Mouse (Mus musculus) cerebellum, postnatal 4 days (tissue): Measurements from ENCODE around the gene Rundc3b.

Experiments
- DNase-seq, 2 experiments: peaks; one replicate each; pipeline ENCODE4 v3.0.0; 2022; ENCODE audit warnings: low spot score in 2 of 2, mixed read lengths in 1 of 2

The Rundc3b gene

GRCm38 (mm10) chr5:8622596-8623231 is at the start of gene Rundc3b:
Gene Rundc3b, minus strand, starts transcription at chr5:8622952.
- DNase-seq: peak; percentile 78 to 91

GRCm38 (mm10) chr5:8669606-8670005 is 46.9 kb upstream of the Rundc3b start:
- no peak for DNase-seq

- DNase-seq: no peak
Observed at GRCm38 (mm10) chr5:8667758-8668474, 45.2 kb upstream of the Rundc3b start.

- no peak for DNase-seq
Observed at GRCm38 (mm10) chr5:8664678-8665077, 41.9 kb upstream of the Rundc3b start.

- DNase-seq: no peak
Observed at GRCm38 (mm10) chr5:8660738-8661151, 38.0 kb upstream of the Rundc3b start.

- peak in 1 of 2 experiments; percentile 3 for DNase-seq
Observed at GRCm38 (mm10) chr5:8659911-8660737, 37.4 kb upstream of the Rundc3b start, which contains the start of gene Abcb1a. Gene Abcb1a, plus strand, starts transcription at chr5:8660077.

- no peak for DNase-seq
Observed at GRCm38 (mm10) chr5:8652085-8652484, 29.3 kb upstream of the Rundc3b start.

- DNase-seq: no peak
Observed at GRCm38 (mm10) chr5:8648774-8649173, 26.0 kb upstream of the Rundc3b start.

- DNase-seq: no peak
Observed at GRCm38 (mm10) chr5:8648300-8648699, 25.5 kb upstream of the Rundc3b start.

- DNase-seq: no peak
Observed at GRCm38 (mm10) chr5:8634489-8634975, 11.8 kb upstream of the Rundc3b start.

- no peak for DNase-seq
Observed at GRCm38 (mm10) chr5:8632901-8633300, 10.1 kb upstream of the Rundc3b start.

GRCm38 (mm10) chr5:8622071-8622595 is 619 bp downstream of the Rundc3b start:
- DNase-seq: peak; percentile 32 to 55

- DNase-seq: no peak
Observed at GRCm38 (mm10) chr5:8571118-8571517, 51.6 kb downstream of the Rundc3b start.

- no peak for DNase-seq
Observed at GRCm38 (mm10) chr5:8566867-8567266, 55.9 kb downstream of the Rundc3b start.

GRCm38 (mm10) chr5:8544512-8544911 is 78.2 kb downstream of the Rundc3b start:
- DNase-seq: no peak

- DNase-seq: no peak
Observed at GRCm38 (mm10) chr5:8542631-8543207, 80.0 kb downstream of the Rundc3b start.

GRCm38 (mm10) chr5:8541120-8542117 is 81.3 kb downstream of the Rundc3b start:
- DNase-seq: no peak

- no peak for DNase-seq
Observed at GRCm38 (mm10) chr5:8519006-8519405, 103.7 kb downstream of the Rundc3b start.

- no peak for DNase-seq
Observed at GRCm38 (mm10) chr5:8491778-8492177, 131.0 kb downstream of the Rundc3b start.

GRCm38 (mm10) chr5:8489471-8490110 is 133.2 kb downstream of the Rundc3b start:
- DNase-seq: no peak
